Mouse (Mus musculus): ENCODE data around the gene Rfc5.

DNA sequence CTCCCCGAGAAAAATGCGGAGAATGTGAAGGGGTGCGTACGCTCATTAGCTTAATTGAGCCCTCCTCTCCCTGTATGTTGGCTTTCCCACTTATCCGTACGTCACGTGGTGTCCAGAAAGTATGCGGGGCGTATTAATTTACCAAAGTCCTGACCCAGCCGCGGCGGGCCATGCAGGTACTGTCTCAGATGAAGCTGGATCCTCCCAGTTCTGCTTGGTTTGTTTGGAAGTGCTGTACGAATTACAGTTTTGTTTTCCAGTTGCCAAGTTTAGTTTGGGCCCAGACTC, 28.7 kb downstream of the Rfc5 start:
- TF ChIP-seq EP300 (IDR thresholded peaks at IDR 0.05; ENCODE audit: insufficient read depth, low read depth, low read length) = no peak
- TF ChIP-seq CTCF (IDR thresholded peaks at IDR 0.05) = no peak
- no peak for TF ChIP-seq POLR2A (IDR thresholded peaks at IDR 0.05; ENCODE audit: insufficient read depth, low read depth, low read length)
